Mouse (Mus musculus) Muller cell, postnatal 12 days (primary cell): Measurements from ENCODE around the gene Nxph4.

ENCODE experiments used
- DNase-seq: peaks from one replicate; pipeline ENCODE4 v3.0.0-alpha.2; 2015; ENCODE audit errors: inconsistent ontology term

Gene Nxph4

DNA sequence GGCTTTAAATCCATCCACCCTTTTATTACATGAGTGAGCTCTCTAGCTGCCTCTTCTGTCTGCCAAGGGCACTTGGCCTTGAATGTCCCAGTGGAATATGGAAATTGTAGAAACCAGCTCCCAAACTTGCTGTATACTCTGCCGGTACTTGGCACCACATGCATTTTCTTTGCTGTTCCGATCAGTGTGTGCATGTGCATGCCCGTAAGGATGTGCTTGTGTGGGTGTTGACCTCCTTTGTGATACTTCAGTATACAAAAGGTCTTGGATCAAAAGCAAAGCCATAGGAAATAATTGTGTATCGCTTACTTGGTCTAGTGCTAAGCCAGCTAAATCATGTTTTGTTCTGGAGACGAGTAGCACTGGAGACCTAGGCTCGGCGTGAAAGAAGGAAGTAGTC, 45.5 kb downstream of the Nxph4 start:
- no peak for DNase-seq

DNA sequence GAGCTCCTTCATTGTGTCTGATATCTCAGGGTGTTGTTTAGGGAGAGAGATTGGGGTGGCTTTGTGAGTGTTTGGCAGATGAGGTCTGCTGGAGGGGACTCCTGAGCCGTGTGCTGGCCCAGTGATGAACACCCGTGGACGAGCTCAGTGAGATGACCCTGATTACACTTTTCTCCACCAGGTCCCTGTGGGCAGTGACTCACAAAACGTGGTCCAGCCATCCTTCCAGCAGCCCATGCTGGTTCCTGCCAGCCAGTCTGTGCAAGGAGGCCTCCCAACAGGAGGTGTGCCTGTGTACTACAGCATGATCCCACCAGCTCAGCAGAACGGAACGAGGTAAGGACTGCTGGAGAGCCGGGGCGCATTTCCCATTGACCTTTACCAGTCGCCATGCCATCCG, 49.1 kb downstream of the Nxph4 start:
- no peak for DNase-seq

DNA sequence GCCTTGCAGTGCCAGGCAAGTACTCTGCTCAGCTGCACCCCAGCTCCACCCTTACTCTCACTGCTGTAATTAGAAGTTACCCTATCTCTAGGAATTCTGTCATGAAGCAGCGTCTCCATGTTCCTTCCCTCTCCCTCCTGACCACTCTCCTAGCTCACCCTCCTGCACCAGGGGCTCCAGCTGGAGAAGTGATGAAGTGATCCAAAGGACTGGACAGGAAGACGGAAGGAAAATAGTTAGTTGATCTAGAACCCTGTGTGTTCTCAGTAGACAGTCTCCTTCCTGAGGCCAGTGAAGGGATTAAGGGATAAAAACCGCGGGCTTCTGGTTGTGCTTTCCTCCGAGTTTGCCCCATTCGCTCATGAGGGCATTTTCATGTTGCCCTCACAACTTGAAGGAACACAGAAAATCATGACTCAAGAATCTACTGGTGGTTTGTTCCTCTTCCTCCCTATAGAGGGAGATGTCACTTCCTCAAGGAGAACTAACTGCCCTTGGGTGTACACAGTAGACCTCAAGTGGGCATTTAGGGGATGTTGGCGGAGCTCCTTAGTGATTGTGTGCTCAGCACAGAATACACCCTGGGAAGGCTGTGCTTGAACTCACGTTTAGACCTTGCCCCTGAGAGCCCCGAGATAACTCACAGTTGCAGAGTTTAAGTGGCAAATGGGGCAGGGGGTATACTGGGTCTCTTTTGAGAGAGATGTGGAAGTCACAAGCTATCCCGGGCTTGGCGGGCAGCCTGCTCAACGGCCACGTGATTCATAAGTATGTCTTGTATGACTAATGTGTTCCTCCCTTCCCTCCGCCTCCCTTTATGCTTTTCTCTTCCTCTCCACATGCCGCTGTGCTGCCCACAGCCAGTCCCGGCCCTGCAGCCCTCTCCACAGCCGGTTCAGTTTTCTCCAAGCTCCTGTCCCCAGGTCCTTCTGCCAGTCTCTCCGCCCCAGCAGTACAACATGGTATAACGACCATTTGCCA, 53.2 kb downstream of the Nxph4 start:
- DNase-seq, result peak; percentile 77

- no peak for DNase-seq
These were observed 55.2 kb downstream of the Nxph4 start for GRCm38 (mm10) chr10:127479131-127479530.

- no peak for DNase-seq
These were observed 57.1 kb downstream of the Nxph4 start for GRCm38 (mm10) chr10:127477301-127477700.

DNA sequence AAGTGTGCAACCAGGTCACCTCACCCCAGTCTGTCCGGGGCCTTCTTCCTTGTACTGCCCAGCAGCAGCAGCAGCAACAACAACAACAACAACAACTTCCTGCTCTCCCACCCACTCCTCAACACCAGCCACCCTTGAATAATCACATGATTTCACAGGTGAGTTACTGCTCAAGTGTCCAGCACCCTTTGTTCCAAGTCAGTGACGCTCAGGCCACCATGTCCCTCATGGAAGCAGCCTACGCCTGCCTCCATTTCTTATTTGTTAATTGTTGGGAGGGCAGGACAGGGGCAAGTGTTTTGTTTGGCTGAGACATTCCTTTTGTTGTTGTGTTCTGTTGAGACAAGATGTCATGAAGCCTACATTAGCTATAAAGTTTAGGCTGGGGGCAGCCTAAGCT, 57.8 kb downstream of the Nxph4 start:
- DNase-seq, result no peak
